Mouse (Mus musculus): ENCODE results near the gene Tspan17.

Gene Tspan17

DNA sequence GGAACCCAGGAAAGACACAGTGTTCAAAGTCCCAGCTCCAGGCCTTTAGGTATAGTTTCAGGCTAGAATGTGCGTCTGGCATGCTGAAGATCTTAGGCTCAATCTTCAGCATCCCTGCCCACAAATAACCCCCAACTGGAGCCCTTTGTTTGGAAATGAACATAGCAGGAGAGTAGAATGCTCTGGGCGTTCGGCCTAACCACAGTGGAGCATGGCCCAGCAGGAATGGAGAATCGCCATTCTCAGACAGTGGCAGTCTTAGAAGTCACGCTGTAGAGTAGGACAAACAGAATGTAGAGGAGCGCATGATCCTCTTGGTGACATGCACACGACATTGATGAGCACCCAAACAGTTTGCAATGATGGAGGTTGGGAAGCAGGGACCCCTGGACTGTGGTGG is 28.3 kb upstream of the Tspan17 start:
- DNase-seq (ENCODE audit: low read depth, low spot score): no peak

- no peak for DNase-seq (ENCODE audit: low read depth, low spot score)
Measured at GRCm38 (mm10) chr13:54765281-54766191, 23.6 kb upstream of the Tspan17 start.

DNA sequence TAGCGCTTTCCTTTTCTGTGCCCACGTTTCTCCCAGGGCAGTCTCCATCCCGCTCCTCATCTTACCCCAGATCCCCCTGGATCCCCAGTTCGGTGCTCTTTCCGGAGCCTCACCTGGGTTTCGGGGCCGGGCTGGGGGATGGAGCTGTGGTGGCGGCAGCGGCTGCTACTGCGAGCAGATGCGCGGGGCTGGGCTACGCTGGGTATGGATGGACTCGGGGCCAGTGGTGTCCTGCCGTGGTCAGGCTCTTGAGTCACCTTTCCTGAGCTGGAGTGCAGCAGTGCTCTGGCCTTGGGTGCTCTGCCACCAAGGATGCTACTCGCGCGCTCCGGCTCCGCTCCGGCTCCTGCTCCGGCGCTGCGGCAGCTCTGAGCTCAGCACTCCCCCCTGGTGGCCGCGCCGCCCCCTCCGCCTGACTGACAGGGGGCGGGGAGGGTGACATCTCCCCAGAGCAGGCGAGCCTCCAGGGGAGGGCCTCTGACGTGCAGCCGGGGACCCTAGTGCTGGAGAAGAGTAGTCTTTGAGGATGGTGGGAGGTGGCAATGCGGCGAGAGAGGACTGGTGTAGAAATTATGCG is 22.9 kb upstream of the Tspan17 start, which contains the start of gene Sncb:
Gene Sncb (minus strand): TSS at position 404 of the 577 bp plus-strand sequence.
- no peak for DNase-seq (ENCODE audit: low read depth, low spot score)

DNA sequence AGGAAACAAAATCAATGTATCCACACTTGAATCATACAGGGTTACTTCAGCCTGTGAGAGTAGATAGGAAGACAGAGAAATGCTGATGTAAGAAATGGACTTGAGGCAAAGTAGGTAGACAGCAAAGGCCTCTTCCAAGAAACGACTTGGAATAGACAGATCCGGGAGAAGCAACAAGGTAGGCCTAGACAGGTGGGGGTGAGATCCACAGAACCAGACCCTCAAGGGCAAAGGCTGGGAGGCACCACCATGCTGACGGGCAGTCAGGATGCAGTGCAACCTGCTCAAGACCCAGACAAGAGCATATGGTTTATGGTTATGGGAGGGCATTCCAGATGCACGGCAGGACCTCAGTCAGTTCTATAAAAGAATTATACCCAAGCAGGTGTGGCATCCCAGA is 22.2 kb upstream of the Tspan17 start:
- DNase-seq (ENCODE audit: low read depth, low spot score): no peak

- peak; percentile 73 for DNase-seq (ENCODE audit: low read depth, low spot score)
Measured at GRCm38 (mm10) chr13:54780592-54780991, 8.6 kb upstream of the Tspan17 start.

- DNase-seq (ENCODE audit: low read depth, low spot score): no peak
Measured at GRCm38 (mm10) chr13:54781086-54781485, 8.1 kb upstream of the Tspan17 start.

DNA sequence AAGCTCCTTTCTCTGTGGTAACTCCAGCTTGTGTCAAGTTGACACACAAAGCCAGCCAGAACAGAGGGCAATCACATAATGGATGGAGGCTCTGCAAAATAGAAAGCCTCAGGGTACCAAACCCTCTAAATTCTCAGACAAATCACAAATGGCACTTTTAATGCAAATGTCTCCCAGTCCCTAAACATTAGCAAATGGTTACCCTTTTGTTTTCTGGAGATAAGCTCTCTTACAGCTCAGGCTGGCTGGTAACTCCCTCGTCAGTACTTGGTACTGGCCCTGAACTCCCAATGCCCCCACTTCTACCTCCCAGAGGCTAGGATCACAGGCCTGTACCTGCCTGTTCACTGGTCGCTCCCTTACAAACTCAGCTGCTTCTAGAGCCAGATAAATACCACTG is 5.9 kb upstream of the Tspan17 start:
- no peak for DNase-seq (ENCODE audit: low read depth, low spot score)

GRCm38 (mm10) chr13:54783698-54784097 is 5.5 kb upstream of the Tspan17 start, which contains the start of gene Eif4e1b:
Eif4e1b (plus strand) TSS chr13:54783998.
- DNase-seq (ENCODE audit: low read depth, low spot score): no peak

- peak; percentile 19 for DNase-seq (ENCODE audit: low read depth, low spot score)
Measured at GRCm38 (mm10) chr13:54787591-54787990, 1.6 kb upstream of the Tspan17 start.

- DNase-seq (ENCODE audit: low read depth, low spot score): peak; percentile 85
Measured at GRCm38 (mm10) chr13:54789561-54790397, 602 bp downstream of the Tspan17 start.

DNA sequence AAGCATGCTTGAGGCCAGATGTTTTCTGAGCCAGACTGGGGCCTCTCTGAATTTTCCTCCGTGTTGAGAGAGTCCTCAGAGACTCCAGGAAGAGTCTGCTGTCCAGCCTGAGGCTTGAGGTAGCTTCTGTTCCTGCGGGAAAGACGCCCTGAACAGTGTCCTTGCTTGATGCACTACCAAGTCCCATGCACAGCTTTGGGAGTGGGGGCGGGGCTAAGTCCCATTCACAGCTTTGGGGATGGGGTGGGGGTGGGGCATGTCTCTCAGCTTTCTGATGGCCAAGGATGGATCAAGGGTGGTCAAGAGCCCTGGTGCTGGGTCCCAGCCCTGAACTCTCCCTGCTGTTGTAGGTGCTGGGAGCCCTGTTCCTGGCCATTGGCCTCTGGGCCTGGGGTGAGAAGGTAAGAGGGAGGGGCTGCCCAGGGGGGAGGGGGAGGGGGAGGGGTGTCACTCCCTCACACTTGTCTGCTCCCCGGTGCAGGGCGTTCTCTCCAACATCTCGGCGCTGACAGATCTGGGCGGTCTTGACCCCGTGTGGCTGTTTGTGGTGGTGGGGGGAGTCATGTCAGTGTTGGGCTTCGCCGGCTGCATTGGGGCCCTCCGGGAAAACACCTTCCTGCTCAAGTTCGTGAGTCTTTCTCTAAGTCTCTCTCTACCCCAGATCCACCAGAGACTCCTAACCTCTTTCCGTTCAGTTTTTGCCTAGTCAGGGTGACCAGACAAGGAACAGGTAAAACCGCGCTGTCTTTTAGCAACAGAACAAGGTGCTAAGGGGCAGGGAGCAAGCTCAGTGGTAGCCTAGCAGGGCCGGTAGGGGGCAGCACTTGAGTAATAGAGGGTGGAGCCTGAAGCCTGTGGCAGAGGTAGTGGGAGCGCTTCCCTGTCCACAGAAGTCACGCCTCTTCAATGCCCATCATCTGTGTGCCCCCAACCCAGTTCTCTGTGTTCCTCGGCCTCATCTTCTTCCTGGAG is 3.4 kb downstream of the Tspan17 start:
- no peak for DNase-seq (ENCODE audit: low read depth, low spot score)

GRCm38 (mm10) chr13:54794002-54794577 is 4.9 kb downstream of the Tspan17 start:
- no peak for DNase-seq (ENCODE audit: low read depth, low spot score)

- peak; percentile 37 for DNase-seq (ENCODE audit: low read depth, low spot score)
Measured at GRCm38 (mm10) chr13:54794843-54795242, 5.7 kb downstream of the Tspan17 start.

DNA sequence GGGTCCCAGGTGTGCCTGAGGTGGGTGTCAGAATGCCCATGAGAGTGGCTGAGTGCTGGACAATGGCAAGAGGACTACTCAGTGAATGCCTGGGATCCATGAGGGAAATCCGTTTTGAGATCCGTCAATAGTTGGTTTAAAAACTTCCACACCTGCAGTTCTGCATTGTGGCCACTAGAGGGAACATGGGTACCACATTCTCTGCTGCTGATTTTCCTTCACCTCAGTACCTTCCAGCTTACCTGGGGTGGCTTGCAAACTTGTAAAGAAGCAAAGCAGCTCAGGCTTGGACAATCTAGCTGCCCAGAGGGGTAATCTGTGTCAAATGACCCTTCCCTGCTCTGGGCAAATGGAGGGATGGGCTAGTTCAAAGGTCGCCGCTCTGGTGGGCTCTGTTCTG is 8.2 kb downstream of the Tspan17 start:
- peak; percentile 69 for DNase-seq (ENCODE audit: low read depth, low spot score)

DNA sequence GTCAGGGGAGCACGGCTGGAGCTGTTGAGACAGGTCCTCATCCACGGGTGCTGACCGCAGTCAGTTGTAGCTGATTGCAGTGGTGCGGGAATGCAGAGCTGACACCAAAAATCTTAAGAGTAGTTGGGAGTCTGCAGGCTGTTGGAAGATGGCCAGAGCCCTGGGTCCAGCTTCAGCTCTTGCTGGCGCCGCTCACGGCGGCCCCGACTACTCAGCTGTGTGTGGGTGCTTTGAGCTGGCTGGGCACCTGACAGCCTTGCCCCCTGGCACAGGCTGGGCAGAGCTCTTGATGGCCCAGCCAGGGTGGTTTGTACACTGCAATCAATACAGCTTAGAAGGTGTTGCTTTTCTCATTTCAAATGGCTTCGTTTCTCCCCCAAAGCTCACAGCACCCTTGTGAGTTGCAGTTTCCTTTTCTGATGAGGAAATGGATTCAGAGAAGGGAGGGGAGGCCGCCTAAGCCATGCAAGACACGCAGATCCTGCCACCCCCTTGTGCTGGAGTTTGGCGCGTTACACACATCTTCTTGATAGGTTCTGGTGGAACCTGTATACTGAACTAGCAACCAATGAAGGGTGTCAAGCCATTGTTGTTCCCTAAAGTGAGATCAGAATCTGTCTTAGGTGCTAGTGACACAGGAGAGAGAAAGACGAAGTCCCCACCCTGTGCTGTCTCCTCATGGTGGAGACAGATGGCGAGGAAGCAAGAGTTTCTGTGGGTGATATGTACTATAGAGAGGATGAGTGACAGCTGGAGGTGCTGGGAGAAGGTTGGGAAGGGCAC is 8.9 kb downstream of the Tspan17 start:
- no peak for DNase-seq (ENCODE audit: low read depth, low spot score)

DNA sequence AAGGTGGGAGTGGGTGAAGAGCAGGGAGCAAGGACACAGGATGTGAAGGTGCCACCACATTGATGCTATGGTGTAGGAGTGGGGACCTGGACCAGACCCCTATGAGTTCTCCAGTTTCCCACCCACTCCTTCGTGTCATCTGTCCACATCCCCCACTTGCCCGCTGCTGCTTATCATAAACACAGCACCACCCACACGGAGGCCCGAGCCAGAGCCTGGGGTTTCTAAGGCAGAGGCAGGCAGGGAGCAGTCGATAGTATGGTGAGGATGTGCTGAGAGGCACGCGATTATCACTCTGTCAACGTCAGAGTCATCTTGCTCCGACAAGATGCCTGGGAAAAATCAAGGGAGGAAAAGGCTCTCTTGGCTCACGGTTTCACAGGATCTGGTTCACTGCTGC is 9.6 kb downstream of the Tspan17 start:
- DNase-seq (ENCODE audit: low read depth, low spot score): no peak

DNA sequence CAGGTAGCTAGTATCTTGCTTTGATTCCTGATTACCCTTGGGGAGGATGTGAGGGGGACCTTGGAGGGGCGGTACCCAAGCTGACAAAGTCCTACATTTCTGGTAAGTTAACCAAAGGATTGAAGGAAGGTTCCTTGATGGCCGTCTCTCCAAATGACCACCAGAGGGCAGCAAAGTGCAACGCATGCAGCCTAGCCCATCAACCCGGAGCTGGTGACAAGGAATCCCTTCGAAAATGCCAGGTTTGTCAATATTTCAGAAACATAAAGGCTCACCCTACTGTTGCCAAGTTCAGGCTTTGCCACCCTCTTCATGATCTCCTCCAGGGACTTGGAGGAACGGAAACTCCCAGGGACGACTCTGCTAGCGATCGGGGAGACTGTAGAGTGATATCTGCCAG is 10.5 kb downstream of the Tspan17 start:
- DNase-seq (ENCODE audit: low read depth, low spot score): peak; percentile 85

DNA sequence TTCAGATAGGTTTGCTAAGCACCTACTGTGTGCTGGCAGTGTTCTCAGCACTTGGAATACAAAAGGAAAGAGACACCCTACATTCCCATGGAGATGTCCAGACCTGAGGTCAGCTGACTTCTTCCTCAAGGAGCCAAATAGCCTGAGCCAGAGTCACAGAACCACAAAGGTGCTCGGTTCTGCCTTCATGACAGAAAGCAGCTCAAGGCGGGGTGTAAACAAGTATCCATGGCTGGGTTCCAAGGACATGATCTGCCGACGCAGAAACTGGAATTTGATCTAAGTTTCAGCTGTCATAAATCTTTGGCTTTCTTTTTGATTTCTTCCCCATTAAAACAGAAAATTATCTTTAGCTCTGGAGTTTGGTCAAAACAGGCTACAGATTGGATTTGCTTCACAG is 11.0 kb downstream of the Tspan17 start:
- no peak for DNase-seq (ENCODE audit: low read depth, low spot score)

DNA sequence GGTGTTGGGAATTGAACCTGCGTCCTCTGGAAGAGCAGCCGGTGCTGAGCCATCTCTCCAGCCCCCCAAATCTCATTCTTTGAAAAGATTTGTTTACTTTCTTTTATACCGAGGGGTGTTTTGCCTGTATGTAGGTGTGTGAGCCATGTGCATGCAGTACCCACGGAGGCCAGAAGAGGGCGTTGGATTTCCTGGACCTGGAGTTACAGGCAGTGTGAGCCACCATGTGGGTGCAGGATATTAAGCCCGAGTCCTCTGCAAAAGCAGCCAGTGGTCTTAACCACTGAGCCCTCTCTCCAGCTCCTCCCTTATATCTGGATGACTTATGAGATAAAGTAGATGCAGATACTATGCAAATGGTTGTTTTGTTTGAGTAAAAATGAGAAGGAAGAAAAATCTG is 13.8 kb downstream of the Tspan17 start:
- no peak for DNase-seq (ENCODE audit: low read depth, low spot score)
